Mouse (Mus musculus) testis, postnatal 10 days (tissue): ENCODE results near the gene Tomt.
"Not testable (repeated sequence)": the region's sequence is repeated elsewhere in the genome, so short reads cannot be mapped to it uniquely, and the experiment has no call there.

Experiments
- DNase-seq: peaks from one replicate; pipeline ENCODE4 v3.0.0; 2021; ENCODE audit warnings: low spot score

The Tomt gene

GRCm38 (mm10) chr7:101906287-101906681 lies at the start of gene Tomt:
Tomt (minus strand) TSS chr7:101906359.
- no peak for DNase-seq

DNA sequence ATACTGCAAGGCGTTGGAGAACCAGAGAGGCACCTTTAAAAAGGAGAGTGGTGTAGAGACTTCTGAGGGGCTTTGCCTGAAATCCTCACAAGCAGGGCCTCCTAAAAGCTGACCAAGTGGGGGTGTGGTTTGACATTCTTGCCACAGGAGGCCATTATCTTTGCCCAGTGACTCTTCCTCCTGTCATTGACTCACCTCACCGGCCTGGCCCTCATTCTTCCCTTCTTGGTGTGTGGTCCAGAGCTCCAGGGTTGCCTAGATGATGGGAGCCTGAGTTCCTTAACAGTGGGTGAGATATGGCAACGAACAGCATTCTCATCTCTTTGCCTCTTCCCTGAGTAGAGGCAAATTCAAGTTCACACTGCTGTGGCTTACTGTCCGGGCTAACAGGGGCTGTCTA lies 49.7 kb upstream of the Tomt start:
- no peak for DNase-seq

- no peak for DNase-seq
Observed at GRCm38 (mm10) chr7:101955276-101955675, 49.1 kb upstream of the Tomt start.

DNA sequence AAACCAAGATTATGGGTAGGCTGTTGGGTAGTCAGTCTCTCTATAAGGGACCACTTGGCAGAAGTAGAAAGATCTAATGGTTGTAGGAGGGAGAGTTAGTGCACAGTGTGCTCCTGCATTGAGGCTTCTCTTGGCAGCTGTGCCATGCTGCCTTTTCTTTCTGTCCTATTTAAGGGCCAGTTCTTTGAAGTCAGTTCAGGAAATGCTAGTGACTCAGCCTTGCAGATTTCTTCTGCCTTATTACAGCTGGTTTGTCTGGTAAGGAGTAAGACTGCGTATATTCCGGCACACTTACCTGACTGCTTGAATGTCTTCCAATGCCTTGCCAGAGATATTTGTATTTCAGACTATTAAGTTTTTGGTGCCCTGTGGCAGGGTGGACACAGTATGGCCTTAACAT lies 48.0 kb upstream of the Tomt start:
- no peak for DNase-seq

DNA sequence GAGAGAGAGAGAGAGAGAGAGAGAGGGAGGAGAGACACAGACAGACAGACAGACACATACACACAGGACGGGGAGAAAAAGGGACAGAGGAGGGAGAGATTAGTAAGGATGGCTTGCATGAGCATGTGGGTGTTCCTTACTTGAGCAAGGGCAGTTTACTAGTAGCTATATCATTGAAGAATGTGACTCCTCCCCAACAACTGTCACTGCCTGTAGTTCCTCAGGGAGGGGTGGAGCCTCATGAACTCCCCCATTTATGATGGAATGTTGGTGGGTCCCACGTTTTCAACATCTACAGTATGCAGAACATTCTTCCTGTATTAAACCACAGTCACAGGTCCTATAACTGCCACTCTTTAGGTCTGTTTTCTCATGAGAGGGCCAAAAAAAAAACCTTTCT lies 45.9 kb upstream of the Tomt start:
- no peak for DNase-seq

DNA sequence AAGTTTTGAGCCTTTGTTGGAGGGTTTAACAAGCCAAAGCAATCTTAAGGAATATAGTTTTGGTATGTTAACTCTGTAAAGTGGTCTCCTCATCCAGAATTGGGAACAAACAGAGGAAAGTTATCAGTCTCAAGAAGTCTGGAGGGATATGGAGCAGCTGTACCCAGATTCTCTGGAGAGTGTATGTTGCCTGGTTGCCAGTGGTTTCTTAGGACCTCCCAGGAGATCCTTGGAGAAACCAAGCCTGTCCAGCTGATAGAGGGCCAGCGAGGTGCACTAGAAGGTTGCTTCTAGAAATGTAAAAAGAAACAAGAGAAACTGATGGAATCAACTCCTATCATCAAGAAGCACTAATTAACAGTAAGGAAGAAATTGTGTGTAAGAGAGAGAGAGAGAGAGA lies 45.5 kb upstream of the Tomt start:
- DNase-seq = no peak

GRCm38 (mm10) chr7:101949008-101949407 lies 42.8 kb upstream of the Tomt start:
- DNase-seq = not testable (repeated sequence)

- DNase-seq = no peak
Observed at GRCm38 (mm10) chr7:101939758-101940157, 33.6 kb upstream of the Tomt start.

- no peak for DNase-seq
Observed at GRCm38 (mm10) chr7:101938348-101938747, 32.2 kb upstream of the Tomt start.

DNA sequence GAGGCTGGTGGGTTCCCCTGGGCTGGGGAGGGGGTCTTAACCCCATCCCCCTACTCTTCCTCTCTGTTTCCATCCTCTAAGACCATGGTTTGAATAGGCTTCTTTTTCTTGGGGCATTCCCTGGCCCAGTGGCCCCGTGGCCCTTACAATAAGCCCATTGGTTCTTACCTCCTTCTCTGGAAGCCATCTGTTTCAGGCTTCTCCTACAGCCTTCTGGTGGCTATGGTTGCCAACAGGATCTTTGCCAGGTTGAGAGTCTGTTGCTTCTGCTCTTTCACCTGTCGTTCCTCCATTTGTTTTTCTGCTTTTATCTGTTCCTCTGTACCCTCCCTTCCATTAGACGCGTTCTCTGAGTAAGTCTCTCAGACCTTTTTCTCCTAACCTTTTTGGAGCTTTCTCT lies 31.4 kb upstream of the Tomt start:
- no peak for DNase-seq

- DNase-seq = no peak
Observed at GRCm38 (mm10) chr7:101936996-101937395, 30.8 kb upstream of the Tomt start.

DNA sequence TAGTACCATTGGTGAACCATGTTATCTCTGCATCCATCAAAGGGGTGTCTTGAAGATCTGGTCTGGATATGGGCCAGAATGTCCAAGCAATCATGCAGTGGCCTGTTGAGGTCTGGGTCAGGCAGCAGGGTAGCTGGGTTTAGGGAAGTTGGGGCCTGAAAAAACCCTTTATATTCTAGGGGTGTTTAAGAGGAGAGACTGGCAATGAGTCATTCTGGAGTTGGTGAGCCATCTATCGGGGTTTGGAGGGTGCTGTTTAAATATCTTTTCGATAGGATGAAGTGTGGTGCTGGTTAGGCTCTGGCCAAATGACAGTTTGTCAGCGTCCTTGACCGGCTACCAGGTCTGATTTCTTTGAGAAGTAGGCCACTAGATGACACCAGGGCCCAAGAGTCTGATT lies 29.8 kb upstream of the Tomt start:
- no peak for DNase-seq

DNA sequence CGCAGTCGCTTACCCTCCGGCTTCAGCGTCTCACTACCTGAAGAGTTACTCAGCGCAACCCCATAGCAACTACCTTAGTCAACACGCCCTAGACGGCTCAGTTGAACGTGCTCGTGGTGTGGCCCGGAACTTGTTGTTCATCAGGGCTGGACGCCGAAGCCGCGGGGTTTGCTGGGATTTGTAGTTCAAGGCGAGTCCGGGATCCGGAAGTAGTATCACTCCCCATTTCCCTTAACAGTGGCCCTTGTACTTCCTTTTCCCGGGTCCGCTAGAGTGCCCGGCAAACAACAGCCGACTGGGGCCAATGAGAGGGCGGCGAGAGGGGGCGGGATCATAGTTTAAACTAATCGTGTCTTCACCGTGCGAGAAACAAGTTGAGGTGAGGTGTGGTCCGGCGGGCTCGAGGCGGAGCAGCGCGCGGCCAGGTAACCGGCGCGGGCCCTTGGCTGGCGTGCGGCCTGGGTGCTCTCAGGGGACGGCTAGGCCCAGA lies 27.6 kb upstream of the Tomt start, which contains the start of the genes Lrrc51 and Numa1:
TSS of gene Lrrc51 (minus strand) at position 145 of the 490 bp plus-strand sequence.
TSS of gene Numa1 (plus strand) at position 361 of the 490 bp plus-strand sequence.
- peak; percentile 94 for DNase-seq

DNA sequence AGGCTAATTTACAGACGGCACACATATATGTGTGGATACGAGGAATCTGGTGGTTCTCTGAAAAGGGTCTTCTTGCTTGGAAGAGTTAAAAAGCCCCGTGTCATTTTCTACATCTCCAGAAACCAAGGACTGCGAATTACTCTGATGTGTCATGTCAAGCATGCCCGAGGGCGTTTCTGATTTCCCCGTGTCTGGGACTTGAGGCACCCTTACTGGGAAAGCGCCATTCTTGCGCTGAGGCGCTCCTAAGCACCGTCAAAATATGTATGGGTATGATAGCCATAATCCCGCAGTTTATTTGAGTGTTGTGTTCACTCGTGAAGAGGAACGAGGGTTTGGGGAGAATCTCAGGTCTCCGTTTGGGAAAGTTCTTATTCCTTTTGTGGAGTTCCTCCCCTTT lies 27.1 kb upstream of the Tomt start:
- DNase-seq = no peak

GRCm38 (mm10) chr7:101932551-101932950 lies 26.4 kb upstream of the Tomt start:
- DNase-seq = no peak

- DNase-seq = no peak
Observed at GRCm38 (mm10) chr7:101928093-101928492, 21.9 kb upstream of the Tomt start.

GRCm38 (mm10) chr7:101925892-101926291 lies 19.7 kb upstream of the Tomt start:
- not testable (repeated sequence) for DNase-seq

DNA sequence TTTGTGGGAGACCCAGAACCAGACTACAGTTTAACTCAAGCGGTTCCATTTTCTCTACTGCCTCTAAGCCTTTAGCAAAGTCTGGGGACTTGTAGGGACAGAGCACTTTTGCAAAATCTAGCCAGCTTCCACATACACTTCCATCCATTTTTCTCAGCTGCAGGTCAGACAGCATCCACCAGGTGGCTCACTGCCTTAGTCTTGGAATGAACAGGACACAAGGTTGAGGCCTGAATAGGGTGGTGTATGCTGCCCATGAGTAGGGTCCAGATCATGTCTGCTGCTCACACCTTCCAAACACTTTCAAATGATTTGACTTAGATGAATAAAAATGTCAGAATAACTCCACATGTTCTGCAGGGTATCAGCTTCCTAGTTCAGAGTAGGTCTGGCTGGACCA lies 11.9 kb upstream of the Tomt start:
- peak; percentile 81 for DNase-seq

- no peak for DNase-seq
Observed at GRCm38 (mm10) chr7:101911982-101912381, 5.8 kb upstream of the Tomt start.

DNA sequence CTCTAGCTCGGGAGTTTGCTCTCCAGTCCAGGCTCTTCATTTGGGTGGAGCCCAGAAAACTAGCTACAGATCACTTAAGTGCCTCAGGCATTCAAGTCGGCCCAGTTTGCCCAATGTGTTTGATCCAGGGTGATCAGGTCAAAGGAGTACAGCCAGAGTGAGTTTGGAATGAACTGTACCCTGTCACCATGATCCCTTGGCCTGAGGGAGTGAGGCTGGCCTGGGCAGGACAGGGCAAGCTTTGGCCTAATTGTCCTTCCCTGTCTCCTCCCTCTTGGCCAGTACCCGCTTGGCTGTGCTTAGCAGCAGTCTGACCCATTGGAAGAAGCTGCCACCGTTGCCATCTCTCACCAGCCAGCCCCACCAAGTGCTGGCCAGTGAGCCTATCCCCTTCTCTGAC lies 4.0 kb upstream of the Tomt start:
- no peak for DNase-seq

DNA sequence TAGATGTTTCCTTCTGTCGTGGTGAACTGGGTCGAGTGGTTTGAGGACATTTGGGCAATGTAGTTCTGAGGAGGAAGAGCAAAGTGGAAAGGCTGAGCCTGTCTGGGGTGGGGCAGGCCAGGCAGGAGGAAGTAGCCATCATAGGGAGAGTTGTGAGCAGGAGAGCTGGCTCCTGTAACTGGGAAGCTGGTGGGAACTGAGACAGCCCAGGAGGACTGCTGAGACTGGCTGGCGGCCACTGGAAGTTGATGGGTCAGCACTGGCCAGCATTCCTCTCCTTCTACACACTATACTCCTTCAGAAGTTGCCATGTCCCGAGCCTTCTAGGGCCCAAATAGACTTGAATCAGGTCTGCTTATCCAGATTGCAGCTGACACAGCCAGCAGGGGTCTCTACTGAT lies 2.2 kb upstream of the Tomt start:
- DNase-seq = no peak

DNA sequence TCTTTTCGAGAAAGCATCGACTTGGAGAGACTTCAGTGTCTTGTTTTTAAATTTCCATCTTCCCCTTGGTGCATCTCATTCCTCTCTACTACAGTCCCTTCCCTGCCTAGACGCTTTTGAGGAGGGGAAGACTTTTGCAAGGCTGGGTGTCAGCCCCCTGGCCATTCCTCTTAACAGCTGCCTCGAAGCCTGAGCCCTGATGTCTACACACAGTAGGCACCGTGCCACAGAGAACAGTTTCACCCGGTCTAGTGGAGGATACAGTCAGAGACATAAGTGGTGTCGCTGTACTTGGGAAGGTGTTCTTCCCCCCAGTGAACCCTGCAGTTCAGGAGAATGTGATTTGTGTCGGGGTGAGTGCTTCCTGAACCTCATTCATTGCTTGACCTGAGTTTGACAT lies 537 bp upstream of the Tomt start:
- no peak for DNase-seq

DNA sequence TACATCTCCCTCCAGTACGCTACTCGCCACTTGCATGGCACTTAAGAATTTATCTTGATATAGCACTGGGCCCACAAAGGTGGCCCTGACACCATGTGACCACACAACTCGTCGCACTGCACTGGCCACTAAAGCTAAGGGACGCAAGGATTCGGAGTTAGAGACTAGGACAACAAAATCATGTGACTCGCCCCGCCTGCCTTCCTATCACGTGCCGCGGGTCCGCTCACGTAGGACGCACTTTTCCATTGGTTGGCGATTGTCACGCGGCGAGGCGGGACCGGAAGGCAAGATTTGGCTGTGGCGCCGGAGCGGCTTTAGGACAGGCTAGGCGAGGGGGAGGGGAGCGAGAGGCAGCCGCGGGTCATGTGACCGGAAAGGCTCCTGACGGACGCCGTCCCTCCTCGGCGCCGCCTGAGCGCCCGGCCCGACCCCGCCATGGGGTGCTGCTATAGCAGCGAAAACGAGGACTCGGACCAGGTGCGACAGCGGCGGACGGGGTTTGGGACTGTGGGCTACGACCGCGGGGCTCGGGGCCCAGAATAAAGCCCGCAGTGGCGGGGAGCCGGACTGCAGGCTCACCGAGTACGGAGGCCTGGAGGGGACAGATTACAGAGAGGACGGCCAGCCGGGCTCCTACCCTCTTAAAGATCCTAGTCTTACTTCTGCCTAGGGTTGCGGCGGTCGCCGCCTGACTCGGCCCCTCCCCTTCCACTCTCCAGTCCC lies 435 bp downstream of the Tomt start, which contains the start of gene Lamtor1:
TSS of gene Lamtor1 (plus strand) at position 344 of the 726 bp plus-strand sequence.
- peak; percentile 99 for DNase-seq

DNA sequence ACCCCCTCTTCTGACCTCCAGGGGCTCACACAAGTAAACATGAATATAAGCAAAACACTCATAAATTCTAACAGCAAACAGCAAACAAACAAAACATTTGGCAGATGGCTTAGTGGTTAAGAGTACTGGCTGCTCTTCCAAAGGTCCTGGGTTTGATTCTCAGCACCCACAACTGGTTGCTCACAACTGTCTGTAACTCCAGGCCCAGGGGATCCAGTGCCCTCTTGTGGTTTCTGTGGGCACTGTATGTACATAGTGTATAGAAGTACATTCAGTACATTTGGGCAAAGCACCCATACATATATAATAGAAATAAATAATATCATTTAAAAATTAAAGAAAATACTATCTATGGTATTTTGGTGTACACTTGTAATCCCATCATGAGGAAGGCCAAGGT lies 3.3 kb downstream of the Tomt start:
- DNase-seq = no peak
